Mouse (Mus musculus): ENCODE data around the gene Tekt5.

DNA sequence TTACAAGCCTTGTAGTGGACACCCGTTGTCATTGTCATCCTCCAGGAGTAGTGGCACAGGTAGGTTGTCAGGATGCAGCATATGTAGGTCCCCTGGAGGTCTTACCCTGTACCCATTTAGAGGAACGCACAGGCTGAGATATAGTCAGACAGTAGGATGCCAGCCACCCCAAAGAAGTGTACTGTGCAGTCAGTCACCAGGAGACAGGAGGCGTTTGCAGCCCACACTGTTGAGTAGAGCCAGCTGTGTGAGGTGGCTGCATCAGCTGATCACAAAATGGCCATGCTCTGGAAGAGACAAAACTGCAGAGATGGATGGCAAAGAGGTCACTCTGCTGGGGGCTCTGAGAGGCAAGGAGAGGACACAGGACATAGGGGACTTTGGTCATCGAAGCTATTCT is 37.1 kb upstream of the Tekt5 start:
- TF ChIP-seq CTCF (IDR thresholded peaks at IDR 0.05; ENCODE audit: insufficient read depth, low read length) (no peak), POLR2A (IDR thresholded peaks at IDR 0.05; ENCODE audit: borderline replicate concordance, extremely low read depth, low read depth, low read length) (no peak)

Measured in lung, adult 2 months (tissue).